Mouse (Mus musculus): ENCODE results near the gene Kcnh7. TPM values are rescaled to one million over a fixed set of nuclear protein-coding genes. Genes with fewer than 3 reads are reported as not detected.

Kcnh7 gene
- total RNA-seq, 2 experiments from 2014 or later = 34.1 to 36.8 TPM

DNA sequence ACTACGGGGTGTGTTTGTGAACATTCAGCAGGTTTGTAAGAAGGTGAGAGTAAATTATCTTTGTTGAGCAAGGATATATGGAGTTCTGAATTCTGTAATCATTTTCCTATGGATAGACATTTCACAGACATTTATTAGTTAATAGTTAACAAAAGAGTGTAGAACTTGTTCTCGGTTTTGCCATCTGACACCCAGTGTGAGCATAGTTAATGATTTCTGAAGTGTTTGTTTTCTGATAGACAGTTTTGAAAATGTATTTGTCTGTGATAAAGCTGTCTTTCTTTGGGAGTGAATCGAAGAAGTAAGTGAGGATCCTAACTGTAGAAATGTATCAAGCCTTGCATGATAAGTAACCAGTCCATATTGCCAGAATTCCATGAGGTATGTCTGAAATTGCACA, 276.4 kb downstream of the Kcnh7 start:
- Histone ChIP-seq H3K27ac (no peak overlapping the region), H3K4me3 (no peak overlapping the region)
- no peak for TF ChIP-seq CTCF (conservative IDR thresholded peaks at IDR 0.05)
- no peak for DNase-seq (ENCODE audit: low spot score in 2 of 2)

DNA sequence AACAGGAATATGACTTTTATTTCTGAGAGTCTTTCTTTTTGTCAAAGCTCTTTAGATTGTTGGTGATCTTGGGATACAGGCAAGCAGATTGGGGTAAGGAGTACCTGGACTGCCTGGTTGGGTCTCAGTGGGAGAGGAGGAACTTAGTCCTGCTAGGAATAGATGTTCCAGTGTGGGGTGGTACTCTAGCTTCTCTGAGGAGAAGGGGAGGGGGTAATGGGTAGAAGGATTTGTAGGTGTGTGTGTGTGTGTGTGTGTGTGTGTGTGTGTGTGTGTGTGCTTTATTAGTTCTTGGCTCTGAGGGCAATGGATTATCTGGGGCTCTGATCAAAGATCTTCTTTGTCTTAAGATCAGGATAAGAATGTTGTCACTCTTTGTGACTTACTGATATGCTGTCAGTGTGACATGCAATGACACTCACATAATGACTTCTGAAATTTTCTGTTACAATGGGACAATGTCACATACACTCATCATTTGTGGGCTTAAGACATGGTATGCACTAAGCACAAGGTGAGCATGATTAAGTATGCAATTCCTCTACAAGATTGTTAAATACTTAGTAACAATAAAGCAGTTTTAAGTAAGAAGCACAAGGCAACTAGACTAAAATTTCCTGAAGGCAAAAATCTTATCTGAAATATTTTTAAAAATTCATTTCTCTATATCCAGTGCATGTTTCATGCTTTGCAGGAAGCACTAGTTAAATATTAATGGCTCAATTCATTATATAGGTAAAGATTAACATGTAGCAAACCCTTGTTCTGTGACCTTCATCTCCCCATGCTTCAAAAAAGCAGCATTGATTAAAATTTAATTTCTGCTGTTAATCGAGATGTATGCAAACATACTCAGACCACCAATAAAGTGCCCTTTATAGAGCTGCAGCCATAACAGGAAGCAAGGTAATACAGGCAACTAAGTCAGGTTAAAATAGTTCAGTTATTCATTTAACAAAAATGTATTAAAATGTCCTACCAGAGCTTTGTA, 281.4 kb downstream of the Kcnh7 start:
- no peak for DNase-seq (ENCODE audit: low spot score in 2 of 2)
- Histone ChIP-seq H3K4me3 (no peak overlapping the region), H3K27ac (no peak overlapping the region)
- no peak for TF ChIP-seq CTCF (conservative IDR thresholded peaks at IDR 0.05)

DNA sequence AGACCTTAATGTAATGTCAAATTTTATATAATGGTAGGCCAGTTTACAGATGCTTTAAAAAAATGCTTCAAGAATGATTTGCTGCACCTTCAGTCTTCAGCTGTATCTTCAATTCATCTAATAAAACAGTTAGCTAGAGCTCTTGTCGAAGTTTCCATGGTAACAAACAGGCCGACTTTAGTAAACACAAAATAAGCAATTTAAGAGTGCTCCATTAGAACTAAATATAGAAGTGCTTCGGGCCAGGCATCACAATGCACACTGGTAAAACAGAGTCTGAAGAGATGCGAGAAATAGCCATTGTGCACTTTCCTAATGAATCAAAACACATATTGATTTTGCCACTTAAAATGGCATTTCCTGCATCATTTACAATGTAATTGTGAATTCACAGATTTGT, 305.3 kb downstream of the Kcnh7 start:
- no peak overlapping the region for H3K27ac ChIP-seq
- TF ChIP-seq CTCF (conservative IDR thresholded peaks at IDR 0.05) = no peak
- H3K4me3 ChIP-seq = no peak overlapping the region
- no peak for DNase-seq (ENCODE audit: low spot score in 2 of 2)

DNA sequence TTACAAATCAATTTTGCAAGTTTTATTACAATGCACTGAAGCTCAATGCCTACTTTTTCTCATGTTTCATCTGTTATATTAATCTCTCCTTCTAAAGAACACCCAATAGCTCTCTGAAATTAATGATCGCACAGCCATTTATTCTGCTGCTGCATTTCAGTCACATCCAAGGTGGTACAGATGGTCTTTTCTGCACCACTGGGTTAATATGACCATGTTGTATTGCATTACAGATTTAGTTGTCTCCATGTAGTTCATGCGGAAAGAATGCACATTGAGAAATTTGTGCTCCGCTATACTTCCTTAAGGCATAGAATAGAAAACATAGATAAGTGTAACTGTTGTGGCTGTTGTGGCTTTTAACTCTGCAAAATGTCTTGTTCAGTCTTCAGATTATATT, 328.7 kb downstream of the Kcnh7 start:
- no peak for DNase-seq (ENCODE audit: low spot score in 2 of 2)
- no peak overlapping the region for H3K4me3 ChIP-seq
- H3K27ac ChIP-seq = no peak overlapping the region
- TF ChIP-seq CTCF (conservative IDR thresholded peaks at IDR 0.05) = no peak

DNA sequence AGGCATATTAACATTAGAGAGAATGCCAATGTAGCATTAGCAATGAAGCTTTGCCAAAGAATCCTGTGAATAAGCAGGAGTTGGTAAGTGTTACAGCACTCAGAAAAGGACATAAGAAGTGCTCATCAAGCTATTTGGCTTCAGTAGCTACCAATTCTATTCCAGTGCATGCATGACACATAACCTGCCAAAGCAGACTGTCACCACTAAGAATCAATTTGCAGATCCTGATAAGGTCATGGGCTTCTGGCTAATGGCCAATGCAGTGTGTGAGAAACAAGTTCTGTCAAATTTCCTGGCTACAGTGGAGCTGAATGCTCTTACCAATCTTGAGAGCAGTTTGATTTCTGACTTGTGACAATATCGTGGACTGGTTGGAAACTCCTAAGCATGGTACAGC, 341.5 kb downstream of the Kcnh7 start:
- TF ChIP-seq CTCF (conservative IDR thresholded peaks at IDR 0.05) = no peak
- DNase-seq (ENCODE audit: low spot score in 2 of 2) = no peak
- no peak overlapping the region for H3K27ac ChIP-seq

DNA sequence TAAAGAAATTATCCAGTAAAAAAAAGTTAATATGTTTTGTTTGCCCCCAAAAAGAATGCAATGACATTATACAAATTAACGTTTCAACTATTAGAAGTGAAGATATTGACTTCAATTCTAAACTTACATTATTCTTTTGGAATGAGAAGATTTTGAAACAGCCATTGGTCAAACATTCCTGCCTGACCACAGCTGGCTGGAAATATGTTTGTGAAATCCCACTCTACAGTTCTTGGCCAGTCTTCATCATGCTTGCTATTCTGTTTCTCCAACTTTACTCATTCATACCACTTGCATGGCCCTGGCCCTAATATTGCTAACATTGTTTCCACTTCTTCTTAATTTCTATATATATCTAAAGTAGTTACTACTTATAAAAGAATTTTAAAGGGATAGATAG, 349.8 kb downstream of the Kcnh7 start:
- no peak overlapping the region for H3K4me3 ChIP-seq
- no peak for DNase-seq (ENCODE audit: low spot score in 2 of 2)
- TF ChIP-seq CTCF (conservative IDR thresholded peaks at IDR 0.05) = no peak
- no peak overlapping the region for H3K27ac ChIP-seq

More for the DNA sequence above, 341.5 kb downstream of the Kcnh7 start:
- H3K4me3 ChIP-seq = no peak overlapping the region

DNA sequence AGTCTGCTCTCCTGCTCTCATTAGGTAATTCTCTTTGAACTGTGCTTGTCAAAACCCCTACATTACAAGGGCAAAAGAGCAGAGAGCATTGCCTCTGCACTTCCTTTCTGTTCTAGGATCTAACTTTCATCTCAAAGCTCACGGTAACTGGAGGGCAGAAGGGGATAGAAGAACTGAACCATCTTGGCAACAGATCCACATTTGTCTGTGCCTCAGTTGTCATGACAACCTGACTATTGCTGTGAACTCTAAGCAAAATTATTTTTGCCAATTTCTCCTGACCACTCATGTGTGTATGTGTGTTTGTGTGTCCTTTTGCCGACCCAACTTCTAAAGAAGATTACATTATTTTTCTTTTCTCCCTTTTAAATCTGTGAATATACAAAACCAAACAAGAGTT, 364.9 kb downstream of the Kcnh7 start:
- TF ChIP-seq CTCF (conservative IDR thresholded peaks at IDR 0.05) = no peak
- Histone ChIP-seq H3K4me3 (no peak overlapping the region), H3K27ac (no peak overlapping the region)
- DNase-seq (ENCODE audit: low spot score in 2 of 2) = no peak

DNA sequence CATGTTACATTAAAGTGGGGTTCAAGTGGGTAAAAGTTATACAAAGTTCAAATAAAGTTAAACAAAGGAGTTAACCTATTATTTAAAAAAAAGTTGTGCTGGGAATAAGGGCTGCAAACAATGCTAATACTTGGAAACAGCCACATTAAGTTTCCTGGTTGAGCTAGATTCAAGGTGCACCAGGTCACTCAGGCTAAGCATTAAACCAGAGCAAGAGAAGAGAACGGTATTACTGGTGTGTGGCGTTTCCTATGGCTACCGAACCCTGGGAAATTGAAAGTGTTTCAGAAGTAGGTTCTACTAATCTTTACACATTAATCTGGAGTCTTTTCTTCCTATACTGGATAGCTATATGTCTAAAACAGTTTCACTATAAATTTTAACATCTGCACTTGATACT, 368.1 kb downstream of the Kcnh7 start:
- no peak for DNase-seq (ENCODE audit: low spot score in 2 of 2)
- no peak overlapping the region for H3K4me3 ChIP-seq
- no peak for TF ChIP-seq CTCF (conservative IDR thresholded peaks at IDR 0.05)
- H3K27ac ChIP-seq = no peak overlapping the region

DNA sequence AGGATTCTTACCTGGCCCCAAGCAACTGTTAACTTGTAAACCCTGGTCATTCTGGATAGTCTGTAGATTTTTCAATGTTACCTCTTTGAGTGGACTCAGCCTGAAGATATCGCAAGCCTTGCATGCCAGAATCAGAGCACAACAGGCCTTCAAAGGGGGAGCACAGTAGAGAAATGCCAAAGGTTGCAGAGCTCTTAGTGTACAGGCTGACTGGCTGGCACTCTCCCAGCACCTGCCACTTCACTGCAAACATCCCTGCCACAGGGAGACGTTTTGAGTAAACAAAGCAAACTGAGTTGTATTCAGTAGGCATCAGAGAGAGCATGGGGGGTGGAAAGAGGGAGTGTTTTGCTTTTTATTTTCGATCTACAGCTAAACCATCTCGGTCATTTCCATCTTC, 375.3 kb downstream of the Kcnh7 start:
- no peak for DNase-seq (ENCODE audit: low spot score in 2 of 2)
- H3K27ac ChIP-seq = no peak overlapping the region
- no peak for TF ChIP-seq CTCF (conservative IDR thresholded peaks at IDR 0.05)
- H3K4me3 ChIP-seq = no peak overlapping the region

DNA sequence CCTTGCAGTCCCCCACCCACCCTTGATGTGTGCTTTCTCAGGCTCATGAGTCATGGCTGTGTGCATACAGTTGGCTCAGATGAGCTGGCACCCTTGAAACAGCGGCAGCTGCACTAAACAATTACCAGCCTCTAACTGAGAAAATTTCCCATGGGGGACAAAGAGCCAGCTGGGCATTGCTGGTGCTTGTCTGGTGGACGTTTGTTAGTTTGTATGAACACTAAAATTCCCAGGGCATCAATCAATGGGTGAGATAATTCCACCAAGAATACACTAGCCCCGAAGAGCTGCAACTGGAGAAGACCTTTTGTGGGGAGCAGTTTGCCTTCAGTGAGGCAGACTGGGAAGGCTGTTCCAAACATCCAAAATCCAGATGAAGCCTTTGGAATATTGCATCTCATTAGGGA, 376.6 kb downstream of the Kcnh7 start:
- H3K27ac ChIP-seq = peak overlapping the region; percentile 37; the same call in 1 of the 2 replicates
- DNase-seq (ENCODE audit: low spot score in 2 of 2) = peak; percentile 59 to 79

DNA sequence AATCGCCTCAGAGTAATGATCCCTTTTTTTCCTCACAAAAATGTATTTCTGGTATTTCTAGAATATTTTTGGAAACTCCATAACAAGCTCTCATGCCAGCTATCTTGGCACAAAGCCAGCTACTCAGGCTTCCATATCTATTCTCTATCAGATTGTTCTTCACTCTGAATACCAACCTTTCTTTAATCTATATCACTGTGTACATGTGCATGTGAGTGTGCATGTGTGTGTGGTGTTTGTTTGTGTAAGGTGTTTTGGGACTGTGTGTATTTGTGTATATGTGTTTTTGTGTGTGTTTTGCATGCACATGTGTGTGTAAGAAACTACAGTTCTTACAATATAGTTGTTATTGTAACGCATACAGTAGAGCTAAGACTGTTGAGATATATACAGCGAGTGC, 377.2 kb downstream of the Kcnh7 start:
- no peak for TF ChIP-seq CTCF (conservative IDR thresholded peaks at IDR 0.05)
- Histone ChIP-seq H3K4me3 (no peak overlapping the region), H3K27ac (peak overlapping the region; percentile 37; the same call in 1 of the 2 replicates)
- DNase-seq (ENCODE audit: low spot score in 2 of 2) = no peak

More for the DNA sequence above, 376.6 kb downstream of the Kcnh7 start:
- H3K4me3 ChIP-seq = no peak overlapping the region; the same call in 1 of the 2 replicates
- TF ChIP-seq CTCF (conservative IDR thresholded peaks at IDR 0.05) = no peak

DNA sequence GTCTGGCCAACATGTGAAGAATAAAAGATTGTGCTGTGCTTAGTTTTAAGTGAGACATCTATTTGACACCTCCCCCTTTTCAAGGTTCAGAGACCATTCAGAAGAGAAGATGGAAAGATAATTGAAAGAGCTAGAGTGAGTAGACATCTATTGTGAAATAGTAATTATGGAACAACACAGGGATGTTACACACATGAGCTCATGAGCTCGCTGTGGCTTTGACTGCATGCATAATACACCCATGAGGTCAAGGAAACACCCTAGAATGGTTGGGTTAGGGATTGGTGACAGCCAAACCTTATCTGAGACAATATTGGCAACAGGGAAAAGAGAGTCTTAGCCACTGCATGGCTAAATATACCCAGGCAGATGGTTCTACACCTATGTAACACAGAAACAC, 380.1 kb downstream of the Kcnh7 start:
- DNase-seq (ENCODE audit: low spot score in 2 of 2) = no peak
- Histone ChIP-seq H3K27ac (no peak overlapping the region), H3K4me3 (no peak overlapping the region)
- no peak for TF ChIP-seq CTCF (conservative IDR thresholded peaks at IDR 0.05)

DNA sequence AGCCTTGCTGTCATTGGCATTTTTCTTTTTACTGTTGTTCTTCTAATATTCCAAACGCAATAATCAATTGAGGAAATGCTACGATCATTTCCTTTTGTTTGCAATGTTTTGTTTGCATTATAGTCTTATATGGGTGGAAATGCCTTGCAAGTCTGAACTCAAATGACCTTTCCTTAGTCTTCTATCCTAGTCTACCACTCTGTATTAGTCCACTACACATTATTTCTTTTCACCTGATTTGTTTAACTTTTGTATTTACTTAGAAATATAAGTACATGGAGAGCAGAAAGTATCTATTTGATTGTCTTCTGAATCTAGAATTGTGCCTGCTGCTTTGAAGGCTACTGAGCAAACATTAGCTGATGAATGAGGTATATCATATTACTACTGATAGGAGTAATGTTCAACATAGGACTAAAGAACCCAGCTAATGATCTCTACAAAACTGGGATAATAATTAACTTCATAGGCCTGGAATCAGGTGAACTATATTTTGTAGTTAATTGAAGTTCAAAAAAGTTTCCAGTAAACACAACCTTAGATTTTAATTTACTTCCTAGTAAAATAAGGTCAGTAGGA, 399.5 kb downstream of the Kcnh7 start:
- Histone ChIP-seq H3K4me3 (no peak overlapping the region), H3K27ac (no peak overlapping the region)
- no peak for DNase-seq (ENCODE audit: low spot score in 2 of 2)
- TF ChIP-seq CTCF (conservative IDR thresholded peaks at IDR 0.05) = no peak

DNA sequence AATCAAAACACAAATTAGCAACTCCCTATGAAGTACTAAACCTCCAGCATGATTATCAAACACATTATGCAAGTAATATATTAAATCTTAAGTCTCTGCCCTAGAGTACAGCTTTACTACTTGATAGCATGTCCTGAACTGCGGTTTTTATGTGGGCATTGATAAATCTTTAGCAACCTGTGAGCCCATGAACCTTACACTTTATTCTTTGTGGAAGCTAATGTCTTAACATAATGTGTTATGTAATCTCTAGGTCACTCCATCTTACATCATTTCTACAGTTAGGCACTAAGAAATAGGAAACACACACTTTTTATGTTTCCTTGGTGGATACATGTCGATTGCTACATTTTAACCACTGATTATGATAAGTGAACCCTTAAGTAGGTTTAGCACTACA, 437.8 kb downstream of the Kcnh7 start:
- H3K4me3 ChIP-seq = no peak overlapping the region
- no peak overlapping the region for H3K27ac ChIP-seq
- no peak for TF ChIP-seq CTCF (conservative IDR thresholded peaks at IDR 0.05)
- DNase-seq (ENCODE audit: low spot score in 2 of 2) = no peak

Data from layer of hippocampus, adult 2 months (tissue).